Mouse (Mus musculus): ENCODE results near the gene Sctr. TPM values are rescaled to one million over a fixed set of nuclear protein-coding genes. Genes with fewer than 3 reads are reported as not detected.
A peak's percentile ranks its signal among the peaks of the same experiment; 100 is the strongest.

Gene Sctr
- total RNA-seq, 2 experiments from 2014 or later: 2.0 to 2.3 TPM

- intact Hi-C loops (cut with DNase I; ENCODE audit: low total_unique reads): loop anchor here (5.0 kb wide), 1 partner anchor 59 kb away; no protein-coding TSS in a partner anchor
Observed at GRCm38 (mm10) chr1:120090880-120091570, 84.3 kb downstream of the Sctr start.

GRCm38 (mm10) chr1:120093482-120094134 lies 86.9 kb downstream of the Sctr start:
- peak; percentile 86 for DNase-seq
- intact Hi-C loops (cut with DNase I; ENCODE audit: low total_unique reads): loop anchor here (5.0 kb wide), 1 partner anchor 61 kb away; no protein-coding TSS in a partner anchor

More at GRCm38 (mm10) chr1:120090880-120091570, 84.3 kb downstream of the Sctr start:
- no peak for DNase-seq

GRCm38 (mm10) chr1:120094920-120095319 lies 88.2 kb downstream of the Sctr start:
- intact Hi-C loops (cut with DNase I; ENCODE audit: low total_unique reads): loop anchor here (5.0 kb wide), 1 partner anchor 63 kb away; no protein-coding TSS in a partner anchor
- no peak for DNase-seq

- peak; percentile 53 for DNase-seq
- intact Hi-C loops (cut with DNase I; ENCODE audit: low total_unique reads): no loop called here
Observed at GRCm38 (mm10) chr1:120098327-120098726, 91.6 kb downstream of the Sctr start.

GRCm38 (mm10) chr1:120099483-120099882 lies 92.8 kb downstream of the Sctr start:
- no peak for DNase-seq
- intact Hi-C loops (cut with DNase I; ENCODE audit: low total_unique reads): no loop called here

- no peak for DNase-seq
- intact Hi-C loops (cut with DNase I; ENCODE audit: low total_unique reads): loop anchor here (5.0 kb wide), 1 partner anchor 52 kb away; no protein-coding TSS in a partner anchor
Observed at GRCm38 (mm10) chr1:120100456-120101226, 93.9 kb downstream of the Sctr start.

- intact Hi-C loops (cut with DNase I; ENCODE audit: low total_unique reads): loop anchor here (5.0 kb wide), 1 partner anchor 51 kb away; no protein-coding TSS in a partner anchor
- no peak for DNase-seq
Observed at GRCm38 (mm10) chr1:120101227-120101609, 94.5 kb downstream of the Sctr start.

GRCm38 (mm10) chr1:120105556-120105959 lies 98.9 kb downstream of the Sctr start:
- intact Hi-C loops (cut with DNase I; ENCODE audit: low total_unique reads): no loop called here
- no peak for DNase-seq

- intact Hi-C loops (cut with DNase I; ENCODE audit: low total_unique reads): no loop called here
- no peak for DNase-seq
Observed at GRCm38 (mm10) chr1:120109741-120110432, 103.2 kb downstream of the Sctr start.

GRCm38 (mm10) chr1:120111766-120112165 lies 105.1 kb downstream of the Sctr start:
- no peak for DNase-seq
- intact Hi-C loops (cut with DNase I; ENCODE audit: low total_unique reads): no loop called here

GRCm38 (mm10) chr1:120112251-120113187 lies 105.8 kb downstream of the Sctr start:
- DNase-seq: no peak
- intact Hi-C loops (cut with DNase I; ENCODE audit: low total_unique reads): no loop called here

Other genes with a start within 250 kb of the Sctr start
- 10 to 100 TPM; 19.2 to 28.4 TPM for gene Ptpn4, start 169.3 kb upstream of the Sctr start, total RNA-seq (2021)
- 1 to 10 TPM; 4.0 to 5.3 TPM for gene Tmem177, start 93.7 kb upstream of the Sctr start, total RNA-seq (2021)
- gene Cfap221, start 9.7 kb upstream of the Sctr start, total RNA-seq (2021): not detected
- 1 to 10 TPM; 7.7 to 9.2 TPM for gene Tmem37, start 67.2 kb downstream of the Sctr start, total RNA-seq (2021)
- gene Dbi, start 114.2 kb downstream of the Sctr start, total RNA-seq (2021): 100 to 1,000 TPM; 195 to 222 TPM
- gene 3110009E18Rik, start 114.3 kb downstream of the Sctr start, total RNA-seq (2021): 1 to 10 TPM; 4.1 to 5.4 TPM